Mouse (Mus musculus) CD4-positive naive resting alpha-beta T cell, adult 57 days (primary cell): ENCODE data around the gene Jarid2. TPM values are rescaled to one million over a fixed set of nuclear protein-coding genes. Genes with fewer than 3 reads are reported as not detected.

ENCODE experiments used
- total RNA-seq: library from RNA; stranded (reverse); gene quantifications from one replicate; pipeline ENCODE4 v1.2.4, GENCODE M21; 2023

Gene Jarid2
- total RNA-seq, result 92.7 TPM

GRCm38 (mm10) chr13:44729424-44729971 lies at the start of gene Jarid2:
Gene Jarid2 (plus strand): TSS chr13:44729474.

